Mouse (Mus musculus): ENCODE measurements around the gene Crtc1.

GRCm38 (mm10) chr8:70389678-70390077, 49.7 kb downstream of the Crtc1 start:
- TF ChIP-seq EP300 (IDR thresholded peaks at IDR 0.05; ENCODE audit: low read depth) (no peak), CTCF (IDR thresholded peaks at IDR 0.05; ENCODE audit: low read depth) (no peak)

All from liver, embryonic 14.5 days (tissue).